Mouse (Mus musculus) megakaryocyte, embryonic 14.5 days (primary cell): ENCODE measurements around the gene Ckap4. TPM values are rescaled to one million over a fixed set of nuclear protein-coding genes. Genes with fewer than 3 reads are reported as not detected.
"Not testable (repeated sequence)": the region's sequence is repeated elsewhere in the genome, so short reads cannot be mapped to it uniquely, and the experiment has no call there.

Experiments
- H3K27me3 ChIP-seq: replicated peaks from 2 replicates; pipeline ENCODE3; 2012; ENCODE audit warnings: inconsistent platforms
- H3K36me3 ChIP-seq: replicated peaks from 2 replicates; pipeline ENCODE3; 2012; ENCODE audit warnings: low read length, inconsistent platforms, mixed read lengths
- H3K4me1 ChIP-seq: 2 replicates; pipeline ENCODE4 v1.6.1; 2012; ENCODE audit warnings: inconsistent platforms
- H3K4me3 ChIP-seq: replicated peaks from 2 replicates; pipeline ENCODE3; 2012; ENCODE audit warnings: moderate library complexity, mild to moderate bottlenecking, inconsistent platforms
- H3K9me3 ChIP-seq: 2 replicates; pipeline ENCODE4 v1.6.1; 2012; ENCODE audit warnings: inconsistent platforms
- FLI1 ChIP-seq: IDR thresholded peaks from 2 replicates; pipeline ENCODE4 v1.6.1; 2012; ENCODE audit warnings: low read length, inconsistent platforms, mixed read lengths
- GATA1 ChIP-seq: IDR thresholded peaks from 3 replicates; pipeline ENCODE4 v1.6.1; 2012; ENCODE audit warnings: mixed read lengths, low read length, inconsistent platforms, borderline replicate concordance
- polyA plus RNA-seq: library from polyadenylated mRNA; stranded (reverse); fragments of >175 nt; gene quantifications from 2 replicates; pipeline ENCODE4 v1.2.3, GENCODE M21; 2012; ENCODE audit warnings: low replicate concordance; ENCODE audit not compliant: insufficient read depth

Gene Ckap4
- polyA plus RNA-seq, 1 experiment = 1.5 TPM

DNA sequence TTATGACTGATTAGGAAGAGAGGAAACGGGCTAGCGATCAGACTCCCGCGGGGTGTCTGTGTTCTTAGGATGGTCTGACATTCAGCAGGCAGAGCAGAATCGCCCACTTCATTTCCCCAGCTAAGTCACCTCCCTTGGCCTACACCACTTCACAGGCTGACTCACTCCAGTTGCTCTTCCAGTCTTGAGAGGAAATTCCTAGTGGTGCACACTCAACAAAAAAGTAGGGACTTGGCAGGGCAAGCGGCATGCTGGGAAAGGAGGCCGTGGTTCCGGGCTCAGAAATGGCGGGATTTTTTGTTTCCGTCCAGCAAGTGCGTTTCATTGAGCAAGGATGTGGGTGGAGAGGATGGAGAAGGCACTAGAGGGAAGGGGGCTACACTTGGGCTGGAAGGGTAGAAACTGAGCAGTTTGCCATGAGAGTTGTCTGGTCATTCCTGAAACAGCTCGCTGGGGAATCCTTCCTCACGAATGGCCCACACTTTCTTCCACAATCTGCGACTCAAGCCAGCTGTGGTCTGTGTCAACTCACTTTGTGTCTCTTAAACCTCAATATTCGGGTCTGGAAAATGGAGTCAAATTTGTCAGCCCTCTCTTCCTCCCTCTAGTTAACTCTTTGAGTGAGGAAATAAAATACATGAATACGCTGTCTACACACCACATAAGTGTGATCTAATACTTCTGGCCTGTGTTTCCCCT lies 1.5 kb downstream of the Ckap4 start:
- Histone ChIP-seq H3K4me3 (peak overlapping the region; percentile 28), H3K9me3 (peaks cover 5% of the 10 kb centered on the region), H3K36me3 (no peaks in the 10 kb centered on the region), H3K4me1 (peaks cover 48% of the 10 kb centered on the region), H3K27me3 (peaks cover 85% of the 10 kb centered on the region)
- TF ChIP-seq GATA1 = no peak
- no peak for TF ChIP-seq FLI1

- Histone ChIP-seq H3K9me3 (peaks cover 5% of the 10 kb centered on the region), H3K36me3 (no peaks in the 10 kb centered on the region), H3K4me3 (peak overlapping the region; percentile 14), H3K4me1 (peaks cover 41% of the 10 kb centered on the region), H3K27me3 (peaks cover 77% of the 10 kb centered on the region)
- no peak for TF ChIP-seq GATA1
- no peak for TF ChIP-seq FLI1
Measured at GRCm38 (mm10) chr10:84531576-84531975, 2.3 kb downstream of the Ckap4 start.

DNA sequence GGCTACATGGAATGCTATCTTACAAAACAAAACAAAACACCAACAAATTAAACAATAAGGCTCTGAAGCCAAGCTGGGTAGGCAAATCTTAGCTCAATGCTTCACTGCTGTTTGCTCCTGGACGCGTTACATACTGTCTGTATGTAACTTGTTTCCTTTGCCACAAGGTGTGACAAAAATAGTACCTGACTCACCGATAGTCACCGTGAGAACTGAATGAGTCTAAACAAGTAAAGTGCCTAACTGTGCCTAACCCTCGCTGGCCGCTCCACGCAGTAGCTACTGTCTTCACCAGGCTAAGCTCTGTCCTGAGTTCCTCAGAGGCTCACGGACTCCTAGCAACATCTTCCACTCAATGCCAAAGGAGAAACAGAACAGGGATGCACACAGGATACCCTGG lies 3.5 kb downstream of the Ckap4 start:
- Histone ChIP-seq H3K4me3 (no peak overlapping the region), H3K36me3 (no peaks in the 10 kb centered on the region)

DNA sequence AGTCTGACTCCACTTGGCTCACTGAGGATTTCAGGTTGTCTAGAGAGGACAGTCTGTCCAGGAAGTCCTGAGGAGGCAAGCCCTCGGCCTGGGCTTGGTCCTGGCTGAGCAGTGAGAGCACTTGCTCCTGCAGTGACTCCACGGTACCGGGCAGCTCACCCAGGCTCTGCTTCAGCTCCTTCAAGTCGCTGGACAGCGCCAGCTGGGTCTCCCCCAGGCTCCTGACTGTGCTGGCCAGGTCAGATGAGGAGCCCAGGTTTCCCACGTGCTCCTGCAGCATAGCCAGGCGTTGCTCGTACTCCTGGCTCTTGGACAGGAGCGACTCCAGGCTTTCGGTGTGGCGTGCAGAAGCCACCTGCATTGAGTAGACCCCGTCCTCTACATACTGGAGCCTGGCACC lies 6.2 kb downstream of the Ckap4 start:
- Histone ChIP-seq H3K27me3 (peaks cover 39% of the 10 kb centered on the region), H3K4me3 (no peak overlapping the region), H3K36me3 (no peaks in the 10 kb centered on the region), H3K4me1 (peaks cover 19% of the 10 kb centered on the region), H3K9me3 (no peaks in the 10 kb centered on the region)
- no peak for TF ChIP-seq GATA1
- TF ChIP-seq FLI1 = no peak

More for the DNA sequence above, 3.5 kb downstream of the Ckap4 start:
- Histone ChIP-seq H3K9me3 (peaks cover 5% of the 10 kb centered on the region), H3K27me3 (peaks cover 65% of the 10 kb centered on the region), H3K4me1 (peaks cover 38% of the 10 kb centered on the region)
- TF ChIP-seq GATA1 (no peak), FLI1 (no peak)

- Histone ChIP-seq H3K36me3 (no peaks in the 10 kb centered on the region), H3K27me3 (peaks cover 33% of the 10 kb centered on the region), H3K4me3 (no peak overlapping the region), H3K4me1 (peaks cover 15% of the 10 kb centered on the region), H3K9me3 (no peaks in the 10 kb centered on the region)
- no peak for TF ChIP-seq FLI1
- no peak for TF ChIP-seq GATA1
Measured at GRCm38 (mm10) chr10:84527070-84527469, 6.8 kb downstream of the Ckap4 start.

GRCm38 (mm10) chr10:84526488-84526887 lies 7.4 kb downstream of the Ckap4 start:
- Histone ChIP-seq H3K27me3 (peaks cover 28% of the 10 kb centered on the region), H3K36me3 (no peaks in the 10 kb centered on the region), H3K4me3 (no peak overlapping the region), H3K9me3 (no peaks in the 10 kb centered on the region), H3K4me1 (peaks cover 10% of the 10 kb centered on the region; the same call in 1 of the 2 replicates)
- no peak for TF ChIP-seq GATA1

DNA sequence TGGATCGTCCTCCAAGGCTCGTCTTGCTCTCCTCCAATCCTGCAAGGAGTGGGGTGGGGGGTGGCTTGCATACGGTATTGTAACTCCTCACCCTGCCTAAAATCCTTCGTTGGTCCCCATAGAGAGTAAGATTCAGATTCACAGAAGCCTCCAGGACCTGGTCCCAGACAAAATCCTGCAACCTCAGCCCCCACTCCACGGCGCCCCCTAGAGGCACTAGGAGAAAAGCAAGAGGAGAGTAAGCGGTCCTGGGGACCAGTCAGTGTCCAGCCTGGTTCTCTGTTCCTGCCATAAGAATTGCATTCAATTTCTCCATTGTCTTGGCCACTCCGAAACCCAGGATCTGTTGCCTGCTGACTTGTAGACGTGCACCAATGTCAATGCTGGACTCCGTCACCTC lies 10.2 kb downstream of the Ckap4 start:
- TF ChIP-seq FLI1 = no peak
- TF ChIP-seq GATA1 = no peak
- H3K9me3 ChIP-seq = no peaks in the 10 kb centered on the region
- no peak overlapping the region for H3K4me3 ChIP-seq
- peaks cover 4% of the 10 kb centered on the region for H3K27me3 ChIP-seq
- H3K36me3 ChIP-seq = no peaks in the 10 kb centered on the region
- H3K4me1 ChIP-seq = peaks cover 10% of the 10 kb centered on the region; the same call in 1 of the 2 replicates

DNA sequence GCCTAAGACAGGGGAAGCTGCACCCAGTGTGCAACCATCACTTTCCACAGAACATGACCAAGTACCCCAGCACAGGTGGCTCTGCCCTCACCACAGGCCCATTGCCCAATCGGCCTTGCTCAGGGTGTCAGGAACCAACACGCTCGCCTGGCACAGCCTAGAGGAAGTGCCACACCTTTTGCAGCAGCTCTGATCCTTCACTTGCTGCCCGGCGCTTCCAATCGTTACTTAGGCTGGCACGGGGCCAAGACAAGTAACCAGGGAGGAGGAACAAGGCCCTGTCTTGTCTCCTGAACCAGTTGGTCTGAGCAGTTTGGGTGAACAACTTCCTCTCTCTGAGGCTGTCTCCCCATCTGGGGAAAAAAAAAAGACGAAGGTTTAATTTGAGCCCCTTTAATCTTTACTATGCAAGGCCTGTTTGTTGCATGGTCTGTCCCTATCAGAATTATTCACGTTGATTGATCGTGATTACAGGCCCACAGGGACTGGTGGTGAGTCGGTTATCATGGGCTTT lies 17.4 kb downstream of the Ckap4 start:
- Histone ChIP-seq H3K9me3 (no peaks in the 10 kb centered on the region), H3K4me1 (peaks cover 24% of the 10 kb centered on the region), H3K36me3 (no peaks in the 10 kb centered on the region), H3K27me3 (peaks cover 5% of the 10 kb centered on the region), H3K4me3 (peak overlapping the region; percentile 29)
- no peak for TF ChIP-seq GATA1
- TF ChIP-seq FLI1 = no peak

- H3K9me3 ChIP-seq, H3K36me3 ChIP-seq, H3K27me3 ChIP-seq, H3K4me3 ChIP-seq: not testable (repeated sequence)
- peaks cover 24% of the 10 kb centered on the region for H3K4me1 ChIP-seq
Measured at GRCm38 (mm10) chr10:84515980-84516379, 17.9 kb downstream of the Ckap4 start.

- TF ChIP-seq GATA1 = no peak
- TF ChIP-seq FLI1 = no peak
- H3K27me3 ChIP-seq = peaks cover 6% of the 10 kb centered on the region
- H3K9me3 ChIP-seq = no peaks in the 10 kb centered on the region
- no peaks in the 10 kb centered on the region for H3K36me3 ChIP-seq
- no peak overlapping the region for H3K4me3 ChIP-seq
- peaks cover 24% of the 10 kb centered on the region for H3K4me1 ChIP-seq
Measured at GRCm38 (mm10) chr10:84515512-84515950, 18.3 kb downstream of the Ckap4 start.
